Mouse (Mus musculus) G1E (cell line): Measurements from ENCODE around the gene Rasl10b.

Experiments
- CTCF ChIP-seq: IDR thresholded peaks from 2 replicates; pipeline ENCODE4 v1.5.1; 2012; ENCODE audit warnings: low read depth, low read length, inconsistent platforms, mixed read lengths
- GATA1 ChIP-seq: IDR thresholded peaks from 2 replicates; pipeline ENCODE4 v1.6.1; 2012; ENCODE audit warnings: borderline replicate concordance, low read length, inconsistent platforms, mixed read lengths

DNA sequence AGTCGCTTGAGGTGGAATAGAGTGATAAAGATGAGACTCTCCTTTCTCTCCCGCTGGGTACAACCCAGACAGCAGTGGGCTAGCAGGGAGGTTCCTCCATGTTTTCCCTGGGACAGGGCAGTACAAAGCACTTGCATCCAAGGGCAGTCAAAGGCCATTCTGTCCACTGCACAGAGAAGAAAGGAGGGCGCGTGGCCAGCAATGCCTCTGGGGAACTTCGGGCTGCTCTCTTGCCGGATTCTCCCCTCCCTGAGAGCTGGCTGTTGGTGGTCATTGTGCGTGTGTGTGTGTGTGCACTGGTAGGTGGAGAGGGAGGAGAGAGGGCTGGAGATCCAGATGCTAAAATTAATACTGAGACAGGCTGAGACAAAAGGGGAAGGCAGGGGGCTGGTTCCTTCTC, 32.3 kb downstream of the Rasl10b start:
- TF ChIP-seq CTCF (no peak), GATA1 (no peak)
